Mouse (Mus musculus) subcutaneous adipose tissue, adult 2 months (tissue): ENCODE results near the gene Asl. TPM values are rescaled to one million over a fixed set of nuclear protein-coding genes. Genes with fewer than 3 reads are reported as not detected.

Experiments
- polyA plus RNA-seq: library from polyadenylated mRNA; depleted of rRNA; stranded (reverse); fragments of >200 nt; gene quantifications from 2 replicates; pipeline ENCODE4 v1.2.3, GENCODE M21; 2012; ENCODE audit warnings: low replicate concordance; rRNA removed

Gene Asl
- polyA plus RNA-seq = 37.0 and 57.9 TPM in 2 replicates

DNA sequence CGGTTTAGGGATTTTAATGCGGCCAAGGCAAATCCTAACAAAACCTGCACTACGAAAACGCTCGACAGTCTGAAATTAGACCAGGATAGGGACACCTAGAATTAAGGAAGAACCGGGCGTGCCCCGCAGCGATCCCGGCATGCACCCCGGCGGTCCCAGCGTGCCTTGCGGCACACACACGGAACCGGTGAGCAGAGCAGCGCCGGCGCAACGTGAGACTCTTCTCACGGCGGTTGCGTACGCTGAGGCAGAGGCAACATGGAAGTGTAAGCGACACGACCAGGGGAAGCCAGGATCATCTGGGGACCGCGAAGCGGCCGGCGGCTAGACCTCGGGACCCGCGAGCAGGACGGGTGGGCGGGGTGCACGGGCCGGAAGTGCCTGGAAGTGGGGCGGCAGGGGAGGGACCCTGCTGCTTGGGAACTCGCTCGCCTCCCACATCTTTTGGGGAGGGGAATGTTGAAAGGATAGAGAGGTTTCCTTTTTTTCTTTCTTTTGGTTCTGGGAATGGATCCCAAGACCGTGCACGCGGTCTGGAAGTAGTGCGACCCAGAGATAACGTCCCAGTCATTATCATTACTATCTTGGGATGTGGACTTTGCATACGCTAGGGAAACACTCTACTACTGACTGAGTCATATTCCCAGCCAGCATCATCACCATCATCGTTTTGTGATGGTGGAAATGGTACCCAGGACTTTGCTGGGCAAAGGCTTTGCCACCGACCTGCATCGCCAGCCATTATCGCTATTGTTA lies at the start of gene Asl, which contains the start of gene Crcp:
Asl (minus strand) TSS at position 106 of the 756 bp plus-strand sequence.
Crcp (plus strand) TSS at position 149 of the 756 bp plus-strand sequence.

DNA sequence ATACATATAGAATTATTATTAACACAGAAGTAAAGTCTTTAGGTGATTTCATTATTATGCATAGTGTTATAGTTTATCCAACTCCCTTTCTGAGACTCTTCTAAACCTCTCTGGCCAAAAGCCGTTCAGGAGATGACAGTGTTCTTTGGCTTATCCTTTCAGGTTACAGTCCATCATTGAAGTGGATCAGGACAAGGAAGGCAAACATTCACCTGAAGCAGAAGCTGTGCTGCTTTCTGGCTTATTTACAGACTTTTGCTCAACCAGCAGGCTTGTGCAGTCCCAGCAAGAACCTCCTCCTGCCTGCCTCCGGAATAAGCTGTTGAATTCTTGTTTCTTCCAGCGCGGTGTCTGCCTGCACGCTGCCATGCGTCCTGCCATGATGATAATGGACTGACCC lies 44.0 kb upstream of the Asl start, which contains the start of gene Tpst1:
Tpst1 (plus strand) TSS at position 301 of the 400 bp plus-strand sequence.

DNA sequence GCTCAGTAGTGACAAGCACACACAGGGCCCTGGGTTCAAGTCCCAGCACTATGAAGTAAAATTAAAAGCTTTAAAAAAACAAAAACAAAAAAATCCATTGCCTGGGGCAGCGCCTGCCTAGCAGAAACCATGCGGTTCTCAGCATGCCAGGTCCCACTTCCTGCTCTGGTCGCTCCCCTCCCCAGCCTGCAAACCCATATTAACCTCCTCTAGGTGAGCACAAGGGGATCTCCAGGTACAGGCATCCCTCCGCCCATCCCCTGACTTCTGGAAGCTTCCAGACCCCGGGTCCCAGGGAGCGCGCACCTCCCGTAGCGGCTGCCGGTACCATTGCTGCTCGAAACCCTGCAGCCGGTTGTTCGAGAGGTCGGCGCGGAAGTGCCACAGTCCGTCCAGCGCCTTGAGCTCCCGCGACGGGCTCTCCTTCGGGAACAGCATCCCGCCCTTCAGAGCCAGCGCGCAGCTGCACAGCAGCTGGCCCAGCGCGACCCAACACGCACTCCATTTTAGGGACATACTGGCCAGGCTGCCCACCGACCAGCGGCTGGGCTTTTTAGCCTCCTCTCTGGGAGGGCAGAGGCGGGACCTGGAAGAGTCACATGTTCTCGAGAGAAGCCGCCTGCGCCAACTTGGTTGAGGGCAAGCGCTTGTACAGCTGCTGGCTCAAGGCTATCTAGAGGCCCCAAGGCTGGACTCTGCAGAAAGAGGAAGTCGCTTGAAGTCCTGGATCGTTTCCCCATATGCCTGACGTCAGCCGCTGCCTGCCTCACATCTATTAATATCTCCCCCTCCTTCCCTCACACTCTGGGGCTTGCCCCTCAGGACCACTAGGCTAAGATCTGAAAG lies 26.5 kb downstream of the Asl start, which contains the start of gene Gusb:
Gusb (minus strand) TSS at position 749 of the 846 bp plus-strand sequence.

Other genes with a start within 250 kb of the Asl start
- 34.1 and 50.3 TPM in 2 replicates for gene Psph, start 241.8 kb downstream of the Asl start, polyA plus RNA-seq
- 32.7 and 39.2 TPM in 2 replicates for gene Sumf2, start 182.3 kb downstream of the Asl start, polyA plus RNA-seq
- gene Chchd2, start 141.8 kb downstream of the Asl start, polyA plus RNA-seq = 849 and 1,319 TPM in 2 replicates
- gene Zbed5, start 133.5 kb downstream of the Asl start, polyA plus RNA-seq = 1.2 and 5.0 TPM in 2 replicates
- gene Phkg1, start 130.7 kb downstream of the Asl start, polyA plus RNA-seq = 10.4 and 17.3 TPM in 2 replicates
- 5.1 TPM in 2 replicates for gene Nupr1l, start 120.7 kb downstream of the Asl start, polyA plus RNA-seq
- 31.3 and 47.5 TPM in 2 replicates for gene Vkorc1l1, start 87.3 kb downstream of the Asl start, polyA plus RNA-seq
- 76.8 and 79.5 TPM in 2 replicates for gene Gusb, start 26.2 kb downstream of the Asl start, polyA plus RNA-seq
- 14.3 and 16.6 TPM in 2 replicates for gene Crcp, start within 50 bp of the Asl start, polyA plus RNA-seq
- 36.5 and 54.9 TPM in 2 replicates for gene Tpst1, start 44.1 kb upstream of the Asl start, polyA plus RNA-seq
- gene Kctd7, start 115.6 kb upstream of the Asl start, polyA plus RNA-seq = 5.2 and 5.5 TPM in 2 replicates
- gene Rabgef1, start 142.6 kb upstream of the Asl start, polyA plus RNA-seq = 19.3 and 23.3 TPM in 2 replicates
- 32.6 and 38.3 TPM in 2 replicates for gene Tmem248, start 187.8 kb upstream of the Asl start, polyA plus RNA-seq
- gene Sbds, start 226.3 kb upstream of the Asl start, polyA plus RNA-seq = 28.0 and 41.8 TPM in 2 replicates
- 14.2 and 15.4 TPM in 2 replicates for gene Tyw1, start 226.4 kb upstream of the Asl start, polyA plus RNA-seq